Mouse (Mus musculus): ENCODE results near the gene Mbnl2. TPM values are rescaled to one million over a fixed set of nuclear protein-coding genes. Genes with fewer than 3 reads are reported as not detected.

The Mbnl2 gene
- total RNA-seq, 2 experiments from 2014 or later, result 126 to 132 TPM

- no peak for DNase-seq (ENCODE audit: low spot score in 2 of 2)
Measured at GRCm38 (mm10) chr14:120273766-120274165, 1.7 kb upstream of the Mbnl2 start.

- no peak for DNase-seq (ENCODE audit: low spot score in 2 of 2)
Measured at GRCm38 (mm10) chr14:120274746-120275145, 723 bp upstream of the Mbnl2 start.

- DNase-seq (ENCODE audit: low spot score in 2 of 2), result no peak
Measured at GRCm38 (mm10) chr14:120276343-120277080, 1.0 kb downstream of the Mbnl2 start.

GRCm38 (mm10) chr14:120277081-120277656, 1.7 kb downstream of the Mbnl2 start:
- no peak for DNase-seq (ENCODE audit: low spot score in 2 of 2)

GRCm38 (mm10) chr14:120278290-120279244, 3.1 kb downstream of the Mbnl2 start:
- peak; percentile 64 for DNase-seq (ENCODE audit: low spot score in 2 of 2)

GRCm38 (mm10) chr14:120280136-120280535, 4.7 kb downstream of the Mbnl2 start:
- DNase-seq (ENCODE audit: low spot score in 2 of 2), result no peak

- DNase-seq (ENCODE audit: low spot score in 2 of 2), result no peak
Measured at GRCm38 (mm10) chr14:120283787-120284186, 8.3 kb downstream of the Mbnl2 start.

- DNase-seq (ENCODE audit: low spot score in 2 of 2), result no peak
Measured at GRCm38 (mm10) chr14:120284504-120284903, 9.0 kb downstream of the Mbnl2 start.

GRCm38 (mm10) chr14:120287121-120287986, 11.9 kb downstream of the Mbnl2 start:
- DNase-seq (ENCODE audit: low spot score in 2 of 2), result no peak

GRCm38 (mm10) chr14:120287987-120288275, 12.5 kb downstream of the Mbnl2 start:
- no peak for DNase-seq (ENCODE audit: low spot score in 2 of 2)

- no peak for DNase-seq (ENCODE audit: low spot score in 2 of 2)
Measured at GRCm38 (mm10) chr14:120288378-120289002, 13.0 kb downstream of the Mbnl2 start.

GRCm38 (mm10) chr14:120289065-120289464, 13.6 kb downstream of the Mbnl2 start:
- no peak for DNase-seq (ENCODE audit: low spot score in 2 of 2)

- no peak for DNase-seq (ENCODE audit: low spot score in 2 of 2)
Measured at GRCm38 (mm10) chr14:120289528-120289927, 14.1 kb downstream of the Mbnl2 start.

- no peak for DNase-seq (ENCODE audit: low spot score in 2 of 2)
Measured at GRCm38 (mm10) chr14:120291226-120291757, 15.8 kb downstream of the Mbnl2 start.

GRCm38 (mm10) chr14:120292133-120292532, 16.7 kb downstream of the Mbnl2 start:
- DNase-seq (ENCODE audit: low spot score in 2 of 2), result no peak

- DNase-seq (ENCODE audit: low spot score in 2 of 2), result no peak
Measured at GRCm38 (mm10) chr14:120292617-120293195, 17.2 kb downstream of the Mbnl2 start.

GRCm38 (mm10) chr14:120294480-120294879, 19.0 kb downstream of the Mbnl2 start:
- no peak for DNase-seq (ENCODE audit: low spot score in 2 of 2)

GRCm38 (mm10) chr14:120295355-120296220, 20.1 kb downstream of the Mbnl2 start:
- DNase-seq (ENCODE audit: low spot score in 2 of 2), result no peak

All from layer of hippocampus, postnatal 10 days (tissue).